Mouse (Mus musculus): ENCODE results near the gene Usp22. TPM values are rescaled to one million over a fixed set of nuclear protein-coding genes. Genes with fewer than 3 reads are reported as not detected.

The Usp22 gene
- polyA plus RNA-seq, 1 experiment, result 29.2 TPM

DNA sequence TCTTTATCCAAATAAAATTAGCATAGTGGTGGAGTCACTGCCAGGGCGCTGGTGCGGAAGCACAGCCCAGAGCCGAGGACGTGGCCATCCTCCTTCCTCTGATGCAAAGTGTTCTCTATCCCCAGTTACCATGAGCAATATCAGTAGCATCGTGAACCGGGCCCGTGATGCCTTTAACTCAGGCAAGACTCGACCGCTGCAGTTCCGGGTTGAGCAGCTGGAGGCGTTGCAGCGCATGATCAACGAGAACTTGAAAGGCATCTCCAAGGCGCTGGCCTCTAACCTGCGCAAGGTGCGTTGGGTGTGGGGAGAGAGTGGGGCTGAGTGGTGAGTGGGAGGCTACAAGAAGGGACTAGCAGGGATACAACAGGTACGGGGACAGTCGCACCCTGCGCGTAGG is 37.2 kb upstream of the Usp22 start:
- Histone ChIP-seq H3K4me1 (ENCODE audit: control insufficient read depth, insufficient read depth, low read length) (no peaks in the 10 kb centered on the region), H3K4me3 (ENCODE audit: insufficient read depth, low read depth, low read length) (no peak overlapping the region), H3K27me3 (replicated peaks; ENCODE audit: control insufficient read depth, insufficient read depth, low read length) (no peaks in the 10 kb centered on the region), H3K36me3 (ENCODE audit: control insufficient read depth, insufficient read depth, low read length) (no peaks in the 10 kb centered on the region), H3K27ac (ENCODE audit: insufficient read depth, low read depth, low read length) (no peak overlapping the region)
- no peak for DNase-seq
- 32% methylated on average over 20 of the region's 20 CpGs for WGBS
- peak; percentile 41 for TF ChIP-seq CTCF (conservative IDR thresholded peaks at IDR 0.05; ENCODE audit: insufficient read depth, insufficient read length, low read depth, low read length)
- no peak for TF ChIP-seq POLR2A (IDR thresholded peaks at IDR 0.05; ENCODE audit: low read depth, low read length)

DNA sequence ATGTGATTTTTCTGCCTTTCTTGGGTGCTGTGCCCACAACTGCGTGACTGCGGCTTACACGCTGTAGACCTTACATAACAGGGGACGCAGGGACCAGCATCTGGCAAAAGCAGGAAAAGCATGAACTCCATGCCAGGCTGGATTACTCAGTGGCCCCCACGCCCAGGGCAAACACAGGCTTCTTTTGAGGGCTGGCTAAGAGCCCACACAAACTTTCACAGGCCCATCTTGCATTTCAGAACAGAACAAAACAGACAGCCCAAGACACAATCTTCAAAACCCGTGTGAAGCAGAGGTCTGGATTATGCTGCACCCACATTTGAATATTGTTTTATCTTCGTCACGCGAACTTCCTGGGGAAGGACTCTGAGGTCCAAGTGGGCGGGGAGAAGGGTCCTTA is 33.5 kb upstream of the Usp22 start:
- 73% methylated on average over 10 of the region's 10 CpGs for WGBS
- H3K36me3 ChIP-seq (ENCODE audit: control insufficient read depth, insufficient read depth, low read length), result no peaks in the 10 kb centered on the region
- TF ChIP-seq CTCF (conservative IDR thresholded peaks at IDR 0.05; ENCODE audit: insufficient read depth, insufficient read length, low read depth, low read length) (no peak), POLR2A (IDR thresholded peaks at IDR 0.05; ENCODE audit: low read depth, low read length) (no peak)
- no peaks in the 10 kb centered on the region for H3K27me3 ChIP-seq (replicated peaks; ENCODE audit: control insufficient read depth, insufficient read depth, low read length)
- no peak overlapping the region for H3K27ac ChIP-seq (ENCODE audit: insufficient read depth, low read depth, low read length)
- no peak overlapping the region for H3K4me3 ChIP-seq (ENCODE audit: insufficient read depth, low read depth, low read length)
- no peaks in the 10 kb centered on the region for H3K4me1 ChIP-seq (ENCODE audit: control insufficient read depth, insufficient read depth, low read length)
- DNase-seq, result no peak

DNA sequence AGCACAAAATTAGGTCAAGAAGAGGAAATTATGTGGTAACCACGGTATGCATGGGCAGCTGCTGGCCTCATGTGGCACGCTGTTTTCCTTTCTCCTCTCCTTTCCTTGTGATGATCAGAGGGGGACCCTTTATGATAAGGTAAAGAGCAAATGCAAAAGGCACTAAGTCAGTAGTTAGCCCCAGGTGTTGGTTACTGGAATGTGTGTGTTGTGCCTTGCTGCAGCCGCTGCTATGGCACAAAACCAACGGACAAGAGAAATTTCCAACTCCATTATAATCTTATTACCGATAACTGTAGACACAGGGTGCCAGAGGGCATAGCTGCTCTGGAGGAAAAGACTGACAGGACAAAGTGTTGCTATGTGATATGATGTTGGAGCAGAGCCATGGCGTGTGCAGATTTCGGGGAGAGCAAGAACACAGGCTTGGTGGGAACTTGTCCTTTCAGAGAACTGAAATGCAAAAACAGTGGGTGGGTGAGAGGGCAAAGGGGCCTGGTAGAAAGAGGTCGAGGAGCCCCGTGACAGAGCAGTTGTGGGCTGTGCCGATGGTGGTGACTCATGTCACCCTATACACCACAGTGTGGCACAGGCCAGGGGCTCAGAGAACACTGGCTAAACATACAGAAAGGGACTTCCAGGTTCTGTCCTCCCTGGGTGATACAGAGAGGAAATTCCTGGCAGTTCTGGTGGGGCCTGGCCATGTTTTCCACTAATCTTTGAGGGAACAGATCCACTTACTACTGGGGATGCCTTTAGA is 32.8 kb upstream of the Usp22 start, which contains the start of gene Aldh3a1:
TSS of gene Aldh3a1 (plus strand) at position 51 of the 760 bp plus-strand sequence.
- H3K27ac ChIP-seq (ENCODE audit: insufficient read depth, low read depth, low read length), result no peak within 1 kb of the TSS
- no peak for TF ChIP-seq POLR2A (IDR thresholded peaks at IDR 0.05; ENCODE audit: low read depth, low read length)
- TF ChIP-seq CTCF (conservative IDR thresholded peaks at IDR 0.05; ENCODE audit: insufficient read depth, insufficient read length, low read depth, low read length), result no peak
- DNase-seq, result no peak
- WGBS, result 55% methylated on average over 10 of the region's 10 CpGs
- H3K36me3 ChIP-seq (ENCODE audit: control insufficient read depth, insufficient read depth, low read length), result no peaks in the 10 kb centered on the region
- no peak within 1 kb of the TSS for H3K4me3 ChIP-seq (ENCODE audit: insufficient read depth, low read depth, low read length)
- no peaks in the 10 kb centered on the region for H3K27me3 ChIP-seq (replicated peaks; ENCODE audit: control insufficient read depth, insufficient read depth, low read length)
- no peaks in the 10 kb centered on the region for H3K4me1 ChIP-seq (ENCODE audit: control insufficient read depth, insufficient read depth, low read length)

DNA sequence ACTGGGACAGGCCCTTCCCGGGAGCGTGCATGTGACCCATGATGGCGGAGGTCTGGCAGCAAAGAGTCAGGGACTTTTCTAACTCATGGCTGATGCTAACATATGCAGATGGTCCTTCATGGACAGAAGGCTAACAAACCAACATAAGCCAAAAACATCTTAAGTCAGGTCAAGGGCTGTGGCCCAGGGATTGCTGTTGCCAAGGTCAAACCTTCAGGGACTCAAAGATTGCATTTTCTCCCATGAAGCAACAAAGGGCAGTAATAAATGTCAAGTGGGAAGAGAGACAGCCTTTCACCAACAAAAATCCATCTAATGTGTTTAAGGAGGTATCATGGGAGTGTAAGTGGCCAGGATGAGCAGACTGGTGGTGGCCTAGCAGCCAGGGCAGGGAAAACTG is 31.3 kb upstream of the Usp22 start:
- WGBS, result 70% methylated on average over 3 of the region's 3 CpGs
- peak; percentile 50 for DNase-seq
- no peak overlapping the region for H3K4me3 ChIP-seq (ENCODE audit: insufficient read depth, low read depth, low read length)
- H3K36me3 ChIP-seq (ENCODE audit: control insufficient read depth, insufficient read depth, low read length), result no peaks in the 10 kb centered on the region
- H3K4me1 ChIP-seq (ENCODE audit: control insufficient read depth, insufficient read depth, low read length), result no peaks in the 10 kb centered on the region
- no peak overlapping the region for H3K27ac ChIP-seq (ENCODE audit: insufficient read depth, low read depth, low read length)
- TF ChIP-seq POLR2A (IDR thresholded peaks at IDR 0.05; ENCODE audit: low read depth, low read length) (no peak), CTCF (conservative IDR thresholded peaks at IDR 0.05; ENCODE audit: insufficient read depth, insufficient read length, low read depth, low read length) (no peak)
- no peaks in the 10 kb centered on the region for H3K27me3 ChIP-seq (replicated peaks; ENCODE audit: control insufficient read depth, insufficient read depth, low read length)

DNA sequence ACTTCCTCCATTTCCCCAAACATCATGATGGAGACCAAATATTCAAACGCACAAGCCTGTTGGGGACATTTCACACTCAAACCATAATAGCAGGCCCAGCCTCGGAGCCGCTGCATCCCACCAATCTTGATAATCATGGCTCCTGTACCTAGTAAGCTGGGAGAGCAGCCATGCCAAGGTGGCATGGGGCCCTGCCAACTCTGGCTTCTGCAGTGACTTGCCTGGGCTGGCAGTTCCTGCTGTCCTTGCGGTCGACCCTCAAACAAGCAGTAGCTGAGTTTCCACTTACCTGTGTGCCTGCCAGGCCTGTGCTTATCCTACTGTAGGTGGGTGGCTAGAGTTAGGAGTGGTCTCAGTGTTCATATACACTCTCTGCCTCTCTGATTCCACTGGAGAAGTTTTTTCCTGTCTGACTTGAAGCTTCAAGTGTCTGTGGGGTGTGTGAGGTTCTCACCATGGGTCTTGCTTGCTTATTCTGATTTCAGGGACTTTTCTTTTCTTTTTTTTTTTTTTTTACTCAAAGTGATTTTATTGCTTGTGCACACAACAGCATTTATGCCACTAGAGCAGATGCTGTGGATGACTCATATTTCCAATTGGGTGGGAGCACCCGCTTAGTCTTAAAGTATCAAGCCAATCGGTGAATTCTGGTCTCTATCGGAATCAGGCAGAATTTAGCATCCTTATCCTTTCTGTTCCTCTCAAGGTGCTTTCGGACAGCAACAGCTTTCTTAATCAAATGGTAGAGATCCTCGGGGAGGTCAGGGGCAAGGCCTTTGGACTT is 30.5 kb upstream of the Usp22 start:
- no peak overlapping the region for H3K4me3 ChIP-seq (ENCODE audit: insufficient read depth, low read depth, low read length)
- H3K27me3 ChIP-seq (replicated peaks; ENCODE audit: control insufficient read depth, insufficient read depth, low read length), result no peaks in the 10 kb centered on the region
- H3K27ac ChIP-seq (ENCODE audit: insufficient read depth, low read depth, low read length), result no peak overlapping the region
- 91% methylated on average over 10 of the region's 10 CpGs for WGBS
- H3K36me3 ChIP-seq (ENCODE audit: control insufficient read depth, insufficient read depth, low read length), result no peaks in the 10 kb centered on the region
- no peak for DNase-seq
- no peaks in the 10 kb centered on the region for H3K4me1 ChIP-seq (ENCODE audit: control insufficient read depth, insufficient read depth, low read length)
- TF ChIP-seq POLR2A (IDR thresholded peaks at IDR 0.05; ENCODE audit: low read depth, low read length) (no peak), CTCF (conservative IDR thresholded peaks at IDR 0.05; ENCODE audit: insufficient read depth, insufficient read length, low read depth, low read length) (no peak)

DNA sequence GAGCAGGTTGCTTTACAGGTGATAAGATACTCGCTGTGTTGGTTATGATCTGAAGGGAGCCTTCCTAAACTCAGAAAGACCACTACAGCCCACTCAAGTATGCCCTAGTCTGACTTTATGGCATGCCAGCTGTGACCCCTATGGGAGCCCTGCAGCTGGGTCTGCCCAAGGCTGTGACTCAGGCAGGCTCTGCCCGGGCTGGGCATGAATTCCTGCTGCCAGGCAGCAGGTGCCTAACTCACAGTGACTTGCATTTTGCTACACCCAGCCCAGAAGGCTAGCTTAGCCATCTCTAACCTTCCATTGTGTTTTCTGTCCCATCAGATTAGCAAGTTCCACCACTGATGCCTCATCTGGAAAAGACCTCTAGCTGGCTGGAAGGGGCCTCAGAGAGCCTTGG is 28.0 kb upstream of the Usp22 start:
- Histone ChIP-seq H3K4me3 (ENCODE audit: insufficient read depth, low read depth, low read length) (no peak overlapping the region), H3K27ac (ENCODE audit: insufficient read depth, low read depth, low read length) (no peak overlapping the region), H3K4me1 (ENCODE audit: control insufficient read depth, insufficient read depth, low read length) (no peaks in the 10 kb centered on the region), H3K27me3 (replicated peaks; ENCODE audit: control insufficient read depth, insufficient read depth, low read length) (no peaks in the 10 kb centered on the region), H3K36me3 (ENCODE audit: control insufficient read depth, insufficient read depth, low read length) (no peaks in the 10 kb centered on the region)
- DNase-seq, result no peak
- WGBS, result 73% methylated on average over 2 of the region's 2 CpGs
- TF ChIP-seq CTCF (conservative IDR thresholded peaks at IDR 0.05; ENCODE audit: insufficient read depth, insufficient read length, low read depth, low read length) (no peak), POLR2A (IDR thresholded peaks at IDR 0.05; ENCODE audit: low read depth, low read length) (no peak)

DNA sequence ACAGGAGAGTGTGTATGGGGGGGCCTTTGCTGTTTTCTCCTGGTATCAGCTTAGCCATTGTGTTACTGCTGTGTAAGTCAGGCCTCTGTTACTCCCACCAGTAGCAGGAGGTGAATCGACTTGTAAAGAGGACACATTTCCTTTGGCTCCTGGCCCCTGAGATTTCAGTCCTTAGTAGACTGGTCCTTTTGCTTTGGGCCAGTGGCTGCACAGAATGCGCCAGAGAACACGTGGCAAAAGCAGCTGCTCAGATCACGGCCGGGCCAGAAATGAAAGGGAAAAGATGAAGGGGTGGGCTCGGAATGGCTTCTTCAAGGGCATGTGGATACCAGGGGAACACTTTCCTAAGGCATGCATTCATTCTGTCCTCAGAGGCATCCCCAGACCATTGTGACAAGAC is 27.3 kb upstream of the Usp22 start:
- H3K27ac ChIP-seq (ENCODE audit: insufficient read depth, low read depth, low read length), result no peak overlapping the region
- no peak for DNase-seq
- H3K27me3 ChIP-seq (replicated peaks; ENCODE audit: control insufficient read depth, insufficient read depth, low read length), result no peaks in the 10 kb centered on the region
- H3K36me3 ChIP-seq (ENCODE audit: control insufficient read depth, insufficient read depth, low read length), result no peaks in the 10 kb centered on the region
- H3K4me1 ChIP-seq (ENCODE audit: control insufficient read depth, insufficient read depth, low read length), result no peaks in the 10 kb centered on the region
- TF ChIP-seq POLR2A (IDR thresholded peaks at IDR 0.05; ENCODE audit: low read depth, low read length) (no peak), CTCF (conservative IDR thresholded peaks at IDR 0.05; ENCODE audit: insufficient read depth, insufficient read length, low read depth, low read length) (no peak)
- no peak overlapping the region for H3K4me3 ChIP-seq (ENCODE audit: insufficient read depth, low read depth, low read length)
- WGBS, result 70% methylated on average over 6 of the region's 6 CpGs
